Mouse (Mus musculus) G1E (cell line): ENCODE data around the gene Amz1. TPM values are rescaled to one million over a fixed set of nuclear protein-coding genes. Genes with fewer than 3 reads are reported as not detected.

Source experiments
- ATAC-seq: 2 replicates; pipeline ENCODE4 v1.8.0; 2016; ENCODE audit warnings: mild to moderate bottlenecking; ENCODE audit not compliant: insufficient number of reproducible peaks, poor library complexity, low FRiP score, severe bottlenecking; ENCODE audit errors: extremely low read depth
- DNase-seq: peaks from one replicate; pipeline ENCODE4 v3.0.0; 2012; ENCODE audit warnings: low spot score
- H3K27me3 ChIP-seq: 2 replicates; pipeline ENCODE4 v1.6.1; 2012; ENCODE audit warnings: mild to moderate bottlenecking, low read length, inconsistent platforms; ENCODE audit not compliant: insufficient read depth
- H3K36me3 ChIP-seq: replicated peaks from 2 replicates; pipeline ENCODE3; 2012; ENCODE audit warnings: mild to moderate bottlenecking, inconsistent platforms
- H3K4me1 ChIP-seq: 2 replicates; pipeline ENCODE4 v1.6.1; 2012; ENCODE audit warnings: low read depth, low read length, inconsistent platforms, mixed read lengths; ENCODE audit not compliant: insufficient read depth
- H3K4me3 ChIP-seq: 2 replicates; pipeline ENCODE4 v1.5.1; 2012; ENCODE audit warnings: low read depth, mild to moderate bottlenecking, inconsistent platforms, low read length, moderate library complexity, mixed read lengths
- H3K9me3 ChIP-seq: replicated peaks from 2 replicates; pipeline ENCODE4 v1.6.1; 2012; ENCODE audit warnings: inconsistent platforms
- CTCF ChIP-seq: IDR thresholded peaks from 2 replicates; pipeline ENCODE4 v1.5.1; 2012; ENCODE audit warnings: low read depth, low read length, inconsistent platforms, mixed read lengths
- GATA1 ChIP-seq: IDR thresholded peaks from 2 replicates; pipeline ENCODE4 v1.6.1; 2012; ENCODE audit warnings: borderline replicate concordance, low read length, inconsistent platforms, mixed read lengths
- GATA2 ChIP-seq: IDR thresholded peaks from 2 replicates; pipeline ENCODE4 v1.6.1; 2012; ENCODE audit warnings: low read depth, low read length, inconsistent platforms, borderline replicate concordance
- POLR2AphosphoS5 ChIP-seq: IDR thresholded peaks from 2 replicates; pipeline ENCODE4 v1.6.1; 2012; ENCODE audit warnings: low read depth, low read length, inconsistent platforms; ENCODE audit not compliant: insufficient replicate concordance
- TAL1 ChIP-seq: conservative IDR thresholded peaks from 2 replicates; pipeline ENCODE4 v1.6.1; 2012; ENCODE audit warnings: low read depth, low read length, inconsistent platforms, mixed read lengths
- polyA plus RNA-seq: library from polyadenylated mRNA; stranded (reverse); fragments of >175 nt; gene quantifications from 2 replicates; pipeline ENCODE4 v1.2.3, GENCODE M21; 2012
- total RNA-seq, 2 experiments: library from RNA; stranded (forward) in 1 of 2; stranded (reverse) in 1 of 2; fragments of 200-1000 nt in 1 of 2; fragments of >200 nt in 1 of 2; fragmentation: Nextera tagmentation in 1 of 2; gene quantifications; 2 replicates each; pipeline ENCODE4 v1.2.3; 2014 to 2017

Gene Amz1
- total and polyA plus RNA-seq, 3 experiments = 0.37 to 1.4 TPM; not detected in 1

DNA sequence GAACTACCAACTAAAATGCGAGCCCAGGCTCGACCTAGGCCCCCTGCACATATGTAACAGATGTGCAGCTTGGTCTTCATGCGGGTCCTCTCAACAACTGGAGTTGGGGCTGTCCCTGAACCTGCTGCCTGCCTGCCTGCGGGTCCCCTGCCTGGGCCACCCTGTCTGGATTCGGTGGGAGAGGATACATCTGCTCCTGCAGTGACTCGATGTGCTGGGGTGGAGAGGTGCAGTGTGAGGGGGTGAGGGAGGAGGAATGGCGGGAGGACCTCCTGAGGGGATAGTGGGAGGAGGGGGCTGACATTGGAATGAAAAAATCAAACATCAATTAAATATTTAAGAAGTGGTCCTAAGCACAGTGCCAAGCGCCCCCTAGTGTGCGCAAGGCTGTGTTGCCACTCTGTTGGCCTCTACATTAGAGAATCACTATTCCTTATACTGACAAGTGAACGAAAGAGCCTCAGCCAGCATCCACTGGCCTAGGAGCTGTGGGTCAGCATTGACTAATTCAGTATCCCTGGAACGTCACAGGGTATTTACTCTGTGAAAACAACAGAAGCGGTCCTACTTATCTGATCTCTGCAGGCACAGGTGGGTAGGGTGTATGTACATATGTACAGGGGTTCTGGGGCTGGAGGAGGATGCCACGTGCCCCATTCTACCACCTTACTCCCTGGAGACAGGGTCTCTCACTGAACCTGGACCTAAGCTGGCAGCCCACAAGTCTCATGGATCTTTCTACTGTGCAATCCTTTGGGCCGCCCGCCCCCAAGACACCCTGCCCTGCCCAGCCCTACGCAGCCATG lies 39.4 kb upstream of the Amz1 start:
- Histone ChIP-seq H3K4me3 (no peak overlapping the region), H3K9me3 (no peaks in the 10 kb centered on the region), H3K27me3 (peaks cover 17% of the 10 kb centered on the region), H3K36me3 (peaks cover 2% of the 10 kb centered on the region), H3K4me1 (peaks cover 4% of the 10 kb centered on the region; the same call in 1 of the 2 replicates)
- TF ChIP-seq GATA2 (no peak), POLR2AphosphoS5 (no peak), GATA1 (no peak), TAL1 (no peak), CTCF (peak; percentile 84; the same call in 1 of the 2 replicates)
- DNase-seq (peak; percentile 56), ATAC-seq (peak; percentile 38)

DNA sequence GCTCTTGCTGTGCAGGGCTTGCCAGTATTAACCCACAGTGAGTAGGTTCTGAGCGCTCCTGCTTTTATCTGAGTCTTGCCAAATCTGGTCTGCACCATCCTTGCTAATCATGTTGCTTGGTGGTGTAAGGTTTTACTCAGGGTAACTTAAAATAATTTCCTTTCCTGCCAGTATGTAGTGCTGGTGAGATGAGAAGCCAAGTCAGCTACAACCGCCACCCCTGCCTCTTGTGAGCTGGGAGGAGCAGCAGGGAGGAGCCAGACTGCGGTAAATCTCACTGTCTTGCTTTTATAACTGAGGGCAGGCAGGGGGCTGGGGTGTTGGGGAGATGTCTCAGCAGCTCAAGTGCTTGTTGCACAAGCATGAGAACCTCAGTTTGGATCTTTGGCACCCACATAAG lies 35.5 kb upstream of the Amz1 start:
- ATAC-seq (no peak), DNase-seq (no peak)
- Histone ChIP-seq H3K4me3 (no peak overlapping the region), H3K36me3 (peaks cover 7% of the 10 kb centered on the region), H3K9me3 (no peaks in the 10 kb centered on the region), H3K27me3 (peaks cover 25% of the 10 kb centered on the region), H3K4me1 (no peaks in the 10 kb centered on the region)
- TF ChIP-seq POLR2AphosphoS5 (no peak), GATA1 (no peak), GATA2 (no peak), TAL1 (no peak), CTCF (no peak)

DNA sequence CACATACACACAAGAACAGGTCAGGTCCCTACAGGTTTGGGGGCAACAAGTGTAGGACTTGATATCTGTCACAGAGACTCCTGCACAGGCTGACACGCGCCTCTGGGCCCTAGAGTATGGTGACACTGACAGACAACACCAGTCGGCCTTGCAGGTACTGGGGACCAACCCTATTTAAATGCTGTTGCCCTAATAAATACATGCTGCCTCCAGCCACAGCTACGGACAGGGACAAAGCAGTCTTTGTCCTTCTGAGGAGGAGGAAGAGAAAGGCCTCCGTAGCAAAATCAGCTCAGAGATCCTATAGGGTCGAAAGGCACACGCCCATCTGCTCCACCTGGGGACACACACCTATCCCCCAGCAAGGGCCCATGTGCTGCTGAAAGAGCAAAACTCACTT lies 27.9 kb upstream of the Amz1 start:
- Histone ChIP-seq H3K36me3 (peaks cover 17% of the 10 kb centered on the region), H3K27me3 (peaks cover 27% of the 10 kb centered on the region), H3K4me3 (no peak overlapping the region), H3K9me3 (no peaks in the 10 kb centered on the region), H3K4me1 (no peaks in the 10 kb centered on the region)
- ATAC-seq = no peak
- TF ChIP-seq CTCF (no peak), GATA1 (no peak), TAL1 (no peak), POLR2AphosphoS5 (no peak), GATA2 (no peak)
- no peak for DNase-seq

DNA sequence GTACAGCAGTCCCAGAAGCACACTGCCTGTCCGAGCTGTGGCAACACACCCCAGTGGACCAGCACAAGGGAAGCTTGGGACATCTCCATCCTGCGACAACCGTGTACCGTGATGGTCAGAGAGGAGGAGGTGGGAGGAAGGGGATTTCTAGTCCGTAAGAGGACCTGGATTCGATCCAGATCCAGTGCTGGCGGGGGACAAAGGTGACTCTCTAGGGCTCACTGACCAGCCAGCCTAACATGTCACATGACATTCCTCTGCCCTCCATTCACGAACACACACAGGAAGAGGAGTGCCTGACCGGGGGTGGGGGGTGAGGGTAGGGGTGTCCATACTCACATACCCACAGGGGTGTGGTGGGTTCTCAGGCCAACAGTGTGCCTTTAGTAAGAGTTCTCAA lies 24.2 kb upstream of the Amz1 start:
- no peak for ATAC-seq
- DNase-seq = no peak
- H3K36me3 ChIP-seq = peaks cover 14% of the 10 kb centered on the region
- peaks cover 25% of the 10 kb centered on the region for H3K27me3 ChIP-seq
- no peaks in the 10 kb centered on the region for H3K9me3 ChIP-seq
- TF ChIP-seq POLR2AphosphoS5 (no peak), TAL1 (no peak), GATA2 (no peak), GATA1 (no peak), CTCF (no peak)
- peaks cover 30% of the 10 kb centered on the region for H3K4me1 ChIP-seq
- H3K4me3 ChIP-seq = no peak overlapping the region

DNA sequence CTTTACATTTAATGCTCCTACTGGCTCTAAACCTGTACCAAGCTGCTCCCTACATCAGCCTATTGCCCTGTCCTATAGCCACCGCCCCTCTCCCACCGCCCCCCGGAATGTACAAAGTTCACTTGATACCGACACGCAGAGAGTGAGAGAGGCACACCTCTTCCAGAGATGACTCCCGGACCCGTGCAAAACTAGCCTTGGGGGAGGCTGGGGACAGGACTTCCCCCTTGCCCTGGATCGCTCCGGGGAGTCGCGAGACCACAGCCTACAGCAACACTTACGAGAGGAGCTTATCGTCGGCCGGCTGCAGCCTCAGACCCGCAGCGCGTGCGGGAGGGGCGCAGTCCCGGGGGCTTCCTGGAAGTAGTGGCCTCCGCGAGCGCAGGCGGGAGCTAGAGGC lies 22.3 kb upstream of the Amz1 start:
- H3K9me3 ChIP-seq = no peaks in the 10 kb centered on the region
- no peak for TF ChIP-seq GATA1
- TF ChIP-seq CTCF = no peak
- no peak for TF ChIP-seq TAL1
- TF ChIP-seq GATA2 = no peak
- TF ChIP-seq POLR2AphosphoS5 = no peak
- peaks cover 16% of the 10 kb centered on the region for H3K36me3 ChIP-seq
- H3K4me1 ChIP-seq = peaks cover 45% of the 10 kb centered on the region
- peaks cover 25% of the 10 kb centered on the region for H3K27me3 ChIP-seq
- ATAC-seq (no peak), DNase-seq (peak; percentile 69)
- peak overlapping the region; percentile 81 for H3K4me3 ChIP-seq

DNA sequence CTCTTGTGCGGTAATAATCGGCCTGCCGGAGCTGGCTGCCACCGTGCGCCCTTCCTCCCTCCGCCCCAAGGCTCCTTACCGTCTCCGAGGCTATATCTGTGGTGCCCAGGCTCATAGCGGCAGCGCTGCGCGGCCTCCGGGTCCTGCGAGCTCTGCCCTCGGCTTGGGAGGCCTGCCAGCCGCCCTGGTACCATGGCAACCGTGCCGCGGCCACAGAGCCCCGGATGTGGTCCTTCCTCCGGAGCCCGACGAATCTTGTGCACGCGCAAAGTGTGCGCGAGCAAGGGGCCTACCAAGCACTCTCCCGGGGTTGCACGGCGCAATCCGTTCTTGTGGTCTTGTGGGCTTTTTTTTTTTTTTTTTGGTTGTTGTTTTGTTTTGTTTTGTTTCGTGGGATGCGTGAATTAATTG lies 21.8 kb upstream of the Amz1 start, which contains the start of gene Iqce:
TSS of gene Iqce (minus strand) at position 276 of the 411 bp plus-strand sequence.
- Histone ChIP-seq H3K36me3 (peaks cover 18% of the 10 kb centered on the region), H3K9me3 (no peaks in the 10 kb centered on the region), H3K27me3 (peaks cover 25% of the 10 kb centered on the region), H3K4me3 (peak within 1 kb of the TSS; percentile 81), H3K4me1 (peaks cover 45% of the 10 kb centered on the region)
- peak; percentile 86 for DNase-seq
- TF ChIP-seq CTCF (no peak), GATA2 (no peak)
- ATAC-seq = no peak
